Mouse (Mus musculus) forebrain, embryonic 11.5 days (tissue): Measurements from ENCODE around the gene Egln2. TPM values are rescaled to one million over a fixed set of nuclear protein-coding genes. Genes with fewer than 3 reads are reported as not detected.

ENCODE experiments used
- ATAC-seq: fragments of 200-750 bp; cut with Nextera tagmentation; replicated peaks from 2 replicates; pipeline ENCODE4 v1.8.0; 2017; ENCODE audit warnings: moderate TSS enrichment; ENCODE audit not compliant: low FRiP score
- DNase-seq: peaks from one replicate; pipeline ENCODE4 v3.0.0-alpha.2; 2017; ENCODE audit warnings: low spot score
- H3K27ac ChIP-seq: fragments of 300-500 bp; sonication (generic); 2 replicates; pipeline ENCODE4 v1.5.1; 2014; ENCODE audit warnings: low read depth, low read length
- H3K27me3 ChIP-seq: fragments of 300-500 bp; sonication (generic); 2 replicates; pipeline ENCODE4 v1.6.1; 2014; ENCODE audit warnings: mild to moderate bottlenecking, low read length, mixed read lengths; ENCODE audit not compliant: control insufficient read depth, insufficient read depth
- H3K36me3 ChIP-seq: fragments of 300-500 bp; sonication (generic); 2 replicates; pipeline ENCODE4 v1.6.1; 2014; ENCODE audit warnings: mild to moderate bottlenecking, low read length, moderate library complexity, mixed read lengths; ENCODE audit not compliant: control insufficient read depth, insufficient read depth
- H3K4me1 ChIP-seq: fragments of 300-500 bp; sonication (generic); replicated peaks from 2 replicates; pipeline ENCODE4 v1.6.1; 2014; ENCODE audit warnings: low read length, mixed read lengths; ENCODE audit not compliant: control insufficient read depth, insufficient read depth
- H3K4me2 ChIP-seq: fragments of 300-500 bp; sonication (generic); 2 replicates; pipeline ENCODE4 v1.6.1; 2014; ENCODE audit warnings: low read depth, mild to moderate bottlenecking, low read length, moderate library complexity, mixed read lengths; ENCODE audit not compliant: severe bottlenecking
- H3K4me3 ChIP-seq: fragments of 300-500 bp; sonication (generic); 2 replicates; pipeline ENCODE4 v1.5.1; 2014; ENCODE audit warnings: low read depth, low read length
- H3K9ac ChIP-seq: fragments of 300-500 bp; sonication (generic); 2 replicates; pipeline ENCODE4 v1.6.1; 2014; ENCODE audit warnings: low read length
- H3K9me3 ChIP-seq: fragments of 300-500 bp; sonication (generic); 2 replicates; pipeline ENCODE4 v1.6.1; 2016; ENCODE audit warnings: low read length, mixed read lengths; ENCODE audit not compliant: control insufficient read depth
- WGBS: fragments of 180-500 bp; shearing (Covaris S2); extraction: QIAGEN DNeasy Blood & Tissue Kit; methylation state at CpG from one replicate; pipeline ENCODE4 v1.1.7; 2014; 5-methylcytosine and 5-hydroxymethylcytosine counted together
- polyA plus RNA-seq: library from polyadenylated mRNA; unstranded; fragments of >200 nt; fragmentation: Nextera tagmentation; extraction: Ambion mirVana; gene quantifications from 2 replicates; pipeline ENCODE4 v1.2.1, GENCODE M21; 2014

Gene Egln2
- polyA plus RNA-seq, 1 experiment from 2014 or later, result 60.7 TPM

DNA sequence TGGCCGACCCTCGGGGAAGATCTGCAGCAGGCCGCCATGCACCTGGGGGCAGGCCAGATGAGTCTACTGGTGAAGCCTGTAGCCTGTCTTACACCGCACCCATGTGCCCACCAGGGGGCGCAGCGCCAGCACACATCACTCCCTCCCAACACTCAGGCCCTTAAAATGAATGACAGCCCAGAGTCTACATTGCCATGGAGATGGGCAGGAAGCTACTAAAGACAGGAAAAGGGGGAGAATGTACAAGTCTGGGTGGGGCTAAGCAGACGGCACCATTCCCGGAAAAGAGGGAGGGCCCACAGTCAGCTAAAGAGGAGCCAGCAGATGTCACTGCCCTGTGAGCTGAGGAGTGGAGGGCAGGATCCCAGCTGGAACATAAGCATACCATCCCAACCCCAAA is 6.7 kb downstream of the Egln2 start:
- ATAC-seq (peak; percentile 90), DNase-seq (peak; percentile 89)
- Histone ChIP-seq H3K9me3 (no peaks in the 10 kb centered on the region), H3K4me2 (no peak overlapping the region), H3K27ac (no peak overlapping the region), H3K4me3 (no peak overlapping the region), H3K36me3 (peaks cover 6% of the 10 kb centered on the region; the same call in 1 of the 2 replicates), H3K27me3 (no peaks in the 10 kb centered on the region), H3K9ac (no peak overlapping the region), H3K4me1 (peaks cover 21% of the 10 kb centered on the region)
- WGBS, result 23% methylated on average over 8 of the region's 8 CpGs

DNA sequence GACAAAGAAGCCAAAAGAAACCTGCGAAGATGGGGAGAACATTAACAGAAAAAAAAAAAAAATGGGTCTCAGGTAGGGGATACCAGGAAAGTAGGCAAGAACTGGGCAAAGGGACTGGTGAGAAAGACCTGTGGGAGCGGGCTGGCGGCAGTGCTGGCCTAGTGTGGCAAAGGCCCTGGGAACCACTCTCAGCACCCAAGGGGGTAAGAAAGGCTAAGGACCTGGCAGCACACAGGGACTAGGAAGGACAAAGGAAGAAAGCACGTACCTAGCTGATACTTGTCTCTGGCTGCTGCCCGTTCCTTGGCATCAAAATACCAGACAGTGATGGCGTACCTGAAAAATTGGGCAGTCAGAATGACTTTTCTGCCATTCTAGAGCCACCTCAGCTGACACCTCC is 7.3 kb downstream of the Egln2 start:
- H3K4me1 ChIP-seq, result peaks cover 14% of the 10 kb centered on the region; the same call in 1 of the 2 replicates
- H3K9ac ChIP-seq, result no peak overlapping the region
- H3K4me3 ChIP-seq, result no peak overlapping the region
- DNase-seq, result no peak
- no peak overlapping the region for H3K27ac ChIP-seq
- ATAC-seq, result no peak
- no peaks in the 10 kb centered on the region for H3K9me3 ChIP-seq
- H3K4me2 ChIP-seq, result no peak overlapping the region
- H3K27me3 ChIP-seq, result no peaks in the 10 kb centered on the region
- WGBS, result 95% methylated on average over 6 of the region's 6 CpGs
- H3K36me3 ChIP-seq, result peaks cover 6% of the 10 kb centered on the region; the same call in 1 of the 2 replicates

- Histone ChIP-seq H3K9ac (no peak overlapping the region), H3K4me1 (peaks cover 6% of the 10 kb centered on the region; the same call in 1 of the 2 replicates), H3K36me3 (peaks cover 6% of the 10 kb centered on the region; the same call in 1 of the 2 replicates), H3K9me3 (no peaks in the 10 kb centered on the region), H3K4me2 (no peak overlapping the region), H3K27me3 (no peaks in the 10 kb centered on the region), H3K4me3 (no peak overlapping the region), H3K27ac (no peak overlapping the region)
- WGBS, result 98% methylated on average over 9 of the region's 9 CpGs
- ATAC-seq (no peak), DNase-seq (no peak)
Measured at GRCm38 (mm10) chr7:27158171-27158570, 8.4 kb downstream of the Egln2 start.

GRCm38 (mm10) chr7:27156005-27156404 is 10.6 kb downstream of the Egln2 start:
- Histone ChIP-seq H3K36me3 (peaks cover 6% of the 10 kb centered on the region; the same call in 1 of the 2 replicates), H3K9me3 (no peaks in the 10 kb centered on the region), H3K27me3 (no peaks in the 10 kb centered on the region), H3K9ac (no peak overlapping the region), H3K4me1 (peaks cover 2% of the 10 kb centered on the region; the same call in 1 of the 2 replicates), H3K4me2 (no peak overlapping the region), H3K27ac (no peak overlapping the region), H3K4me3 (no peak overlapping the region)
- WGBS, result 85% methylated on average over 13 of the region's 13 CpGs
- ATAC-seq (no peak), DNase-seq (no peak)

DNA sequence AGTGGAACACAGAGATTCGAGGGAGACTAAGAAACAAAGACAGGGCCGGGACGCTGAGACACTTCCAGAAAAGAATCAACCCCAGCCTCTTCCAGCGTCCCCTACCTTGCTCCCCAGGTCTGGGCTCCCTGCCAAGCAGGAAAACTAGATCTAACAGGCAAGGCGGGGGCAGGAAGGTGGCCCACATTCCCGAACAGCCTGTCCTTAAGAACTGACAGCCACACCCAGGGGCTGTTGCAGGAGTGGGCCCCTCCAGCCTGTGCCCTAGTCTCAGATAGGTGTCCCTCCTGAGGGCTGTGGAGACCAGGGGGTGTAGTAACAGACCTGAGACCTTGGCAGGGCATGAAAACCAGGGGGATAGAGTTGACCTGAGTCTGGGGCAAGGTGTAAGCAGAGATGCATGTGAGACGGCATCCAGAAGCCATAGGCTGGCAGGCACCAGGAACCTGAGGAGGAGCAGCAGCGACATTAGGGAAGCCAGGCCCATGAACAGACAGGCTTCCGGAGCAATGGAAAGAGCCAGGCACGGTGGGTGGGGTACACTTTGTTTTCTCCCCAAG is 13.3 kb downstream of the Egln2 start, which contains the start of gene Cyp2t4:
Gene Cyp2t4, plus strand, starts transcription at position 510 of the 560 bp plus-strand sequence.
- Histone ChIP-seq H3K4me3 (no peak within 1 kb of the TSS), H3K4me2 (no peak within 1 kb of the TSS), H3K9me3 (no peaks in the 10 kb centered on the region), H3K36me3 (peaks cover 1% of the 10 kb centered on the region; the same call in 1 of the 2 replicates), H3K27me3 (no peaks in the 10 kb centered on the region), H3K4me1 (no peaks in the 10 kb centered on the region), H3K27ac (no peak within 1 kb of the TSS), H3K9ac (no peak within 1 kb of the TSS)
- WGBS, result 77% methylated on average over 10 of the region's 10 CpGs
- no peak for ATAC-seq
- DNase-seq, result no peak

GRCm38 (mm10) chr7:27136410-27136996 is 30.1 kb downstream of the Egln2 start:
- no peak overlapping the region for H3K4me3 ChIP-seq
- H3K4me1 ChIP-seq, result no peaks in the 10 kb centered on the region
- ATAC-seq, result no peak
- no peak for DNase-seq
- no peak overlapping the region for H3K9ac ChIP-seq
- no peaks in the 10 kb centered on the region for H3K27me3 ChIP-seq
- no peaks in the 10 kb centered on the region; the same call in 1 of the 2 replicates for H3K9me3 ChIP-seq
- H3K27ac ChIP-seq, result no peak overlapping the region
- WGBS, result 72% methylated on average over 8 of the region's 8 CpGs
- no peak overlapping the region for H3K4me2 ChIP-seq
- no peaks in the 10 kb centered on the region for H3K36me3 ChIP-seq

DNA sequence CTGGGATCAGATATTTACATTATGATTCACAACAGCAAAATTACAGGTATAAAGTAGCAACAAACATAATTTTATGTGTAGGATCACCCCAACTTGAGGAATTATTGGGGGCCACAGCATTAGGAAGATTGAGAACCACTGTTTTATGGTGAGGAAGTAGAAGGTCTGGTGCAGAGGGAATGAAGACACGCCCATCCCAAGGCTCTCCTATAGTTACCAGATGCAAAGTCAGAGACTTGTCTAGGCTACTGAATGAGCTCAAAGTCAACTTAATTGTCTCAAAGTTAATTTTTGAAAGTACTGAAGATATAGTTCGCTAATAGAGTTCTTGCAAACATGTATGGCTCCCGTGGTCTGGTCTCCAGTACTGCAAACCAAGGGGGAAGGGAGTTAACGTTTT is 32.8 kb downstream of the Egln2 start:
- Histone ChIP-seq H3K36me3 (no peaks in the 10 kb centered on the region), H3K9ac (no peak overlapping the region), H3K27me3 (no peaks in the 10 kb centered on the region), H3K9me3 (no peaks in the 10 kb centered on the region; the same call in 1 of the 2 replicates), H3K4me2 (no peak overlapping the region), H3K27ac (no peak overlapping the region), H3K4me3 (no peak overlapping the region), H3K4me1 (no peaks in the 10 kb centered on the region)
- 81% methylated on average over 4 of the region's 4 CpGs for WGBS
- no peak for ATAC-seq
- no peak for DNase-seq

- 0 out of 2 replicates have a peak, but pooled peaks have one; percentile 15 for ATAC-seq
- no peaks in the 10 kb centered on the region for H3K4me1 ChIP-seq
- no peak for DNase-seq
- H3K9ac ChIP-seq, result no peak overlapping the region
- no peak overlapping the region for H3K27ac ChIP-seq
- WGBS, result 79% methylated on average over 12 of the region's 12 CpGs
- H3K36me3 ChIP-seq, result no peaks in the 10 kb centered on the region
- H3K4me3 ChIP-seq, result no peak overlapping the region
- no peaks in the 10 kb centered on the region for H3K27me3 ChIP-seq
- H3K4me2 ChIP-seq, result no peak overlapping the region
- H3K9me3 ChIP-seq, result no peaks in the 10 kb centered on the region; the same call in 1 of the 2 replicates
Measured at GRCm38 (mm10) chr7:27133156-27133555, 33.4 kb downstream of the Egln2 start.
